Mouse (Mus musculus): ENCODE results near the gene Scd2.

Gene Scd2

DNA sequence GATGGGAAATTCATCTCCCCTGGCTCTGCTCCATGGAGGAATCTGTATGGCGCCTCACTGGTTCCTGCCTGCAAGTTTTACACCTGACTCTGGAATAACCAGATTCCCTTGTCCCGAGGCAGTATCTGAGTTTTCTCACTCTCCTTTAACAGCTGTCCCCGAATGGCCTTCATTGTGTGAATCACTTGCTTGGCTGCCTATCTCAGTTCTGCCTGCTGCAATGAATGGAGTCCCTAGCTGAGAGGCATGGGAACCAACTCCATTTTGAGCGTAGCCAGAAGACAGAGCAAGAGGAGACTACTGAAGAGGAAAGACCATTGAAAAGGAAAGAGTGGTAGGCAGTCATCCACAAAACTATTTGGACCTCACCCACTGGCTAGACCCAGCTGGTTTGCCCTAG lies 19.8 kb upstream of the Scd2 start:
- 49% methylated on average over 4 of the region's 4 CpGs for WGBS

DNA sequence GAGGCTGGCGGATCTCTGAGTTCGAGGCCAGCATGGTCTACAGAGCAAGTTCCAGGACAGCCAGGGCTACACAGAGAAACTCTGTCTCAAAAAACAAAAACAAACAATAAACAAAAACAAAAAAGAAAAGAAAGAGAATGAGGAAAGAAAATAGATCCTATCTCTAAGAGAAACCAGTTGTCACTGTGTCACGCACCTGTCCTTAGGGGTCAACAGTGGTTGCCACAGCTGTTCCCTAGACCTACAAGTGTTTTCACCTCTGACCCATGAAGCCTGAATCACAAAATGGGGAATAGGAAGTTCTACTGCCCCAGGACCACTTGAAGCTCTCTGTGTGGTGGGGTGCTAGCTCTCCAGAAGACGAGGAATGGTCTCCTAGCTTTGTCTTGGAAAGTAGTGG lies 19.0 kb upstream of the Scd2 start:
- 88% methylated on average over 4 of the region's 4 CpGs for WGBS

DNA sequence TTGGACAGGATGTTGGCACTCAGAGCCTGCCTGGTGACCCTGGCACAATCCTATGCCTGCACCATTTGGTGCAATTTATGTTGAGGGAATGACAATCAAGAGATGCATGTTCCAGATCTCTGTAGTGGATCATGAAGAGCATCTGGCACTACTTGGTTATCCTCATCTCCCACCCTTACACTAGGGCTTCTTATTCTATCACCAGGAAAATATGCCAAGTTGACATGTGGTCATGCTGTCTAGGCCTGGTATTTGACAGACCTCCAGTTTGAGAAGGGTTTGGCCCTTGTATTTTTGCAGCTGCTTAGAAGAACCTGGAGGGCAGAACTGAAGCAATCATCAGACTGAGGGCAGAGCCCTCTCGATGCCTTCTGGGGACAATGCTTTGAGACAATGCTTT lies 18.1 kb upstream of the Scd2 start:
- 91% methylated on average over 1 of the region's 1 CpGs for WGBS

- 32% methylated on average over 5 of the region's 5 CpGs for WGBS
Observed at GRCm38 (mm10) chr19:44276861-44277260, 16.6 kb upstream of the Scd2 start.

DNA sequence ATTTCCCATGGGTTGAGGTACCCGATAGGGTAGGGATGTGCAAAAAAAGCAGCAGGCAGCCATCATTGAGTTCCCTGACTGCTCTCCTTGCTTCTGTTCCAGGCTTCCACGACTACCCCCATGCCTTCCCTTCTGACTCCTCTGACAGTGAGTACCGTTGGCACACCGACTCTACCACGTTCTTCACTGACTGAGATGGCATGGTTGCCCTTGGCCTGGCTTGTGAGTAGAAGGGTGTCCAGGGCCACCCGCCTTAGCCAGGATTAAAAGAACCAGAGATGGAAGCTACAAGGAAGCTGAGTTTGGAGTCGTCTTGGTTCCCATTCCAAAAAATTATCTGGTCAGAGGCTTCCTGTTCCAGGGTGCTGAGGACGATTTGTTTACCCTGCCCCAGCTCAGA lies 15.5 kb upstream of the Scd2 start:
- 87% methylated on average over 8 of the region's 8 CpGs for WGBS

DNA sequence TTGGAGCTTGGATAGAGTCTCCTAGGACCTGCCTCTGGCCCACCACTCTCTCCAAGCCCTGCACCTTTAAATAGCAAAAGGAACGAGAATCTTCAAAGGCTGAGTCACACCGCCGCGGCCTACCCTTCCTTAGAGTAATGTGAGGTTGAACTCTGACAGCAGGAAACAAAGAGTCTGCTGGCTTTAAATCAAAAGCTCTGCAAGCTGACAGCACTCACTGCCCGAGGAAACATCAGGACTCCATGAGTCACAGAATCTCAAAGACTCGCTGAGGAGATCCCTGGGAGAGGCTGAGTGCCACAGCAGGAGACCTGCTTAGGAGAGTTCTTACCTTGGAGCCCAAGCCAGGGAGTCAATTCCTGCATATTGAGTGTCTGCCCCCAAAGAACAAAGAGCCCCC lies 12.7 kb upstream of the Scd2 start:
- WGBS: 31% methylated on average over 6 of the region's 6 CpGs

DNA sequence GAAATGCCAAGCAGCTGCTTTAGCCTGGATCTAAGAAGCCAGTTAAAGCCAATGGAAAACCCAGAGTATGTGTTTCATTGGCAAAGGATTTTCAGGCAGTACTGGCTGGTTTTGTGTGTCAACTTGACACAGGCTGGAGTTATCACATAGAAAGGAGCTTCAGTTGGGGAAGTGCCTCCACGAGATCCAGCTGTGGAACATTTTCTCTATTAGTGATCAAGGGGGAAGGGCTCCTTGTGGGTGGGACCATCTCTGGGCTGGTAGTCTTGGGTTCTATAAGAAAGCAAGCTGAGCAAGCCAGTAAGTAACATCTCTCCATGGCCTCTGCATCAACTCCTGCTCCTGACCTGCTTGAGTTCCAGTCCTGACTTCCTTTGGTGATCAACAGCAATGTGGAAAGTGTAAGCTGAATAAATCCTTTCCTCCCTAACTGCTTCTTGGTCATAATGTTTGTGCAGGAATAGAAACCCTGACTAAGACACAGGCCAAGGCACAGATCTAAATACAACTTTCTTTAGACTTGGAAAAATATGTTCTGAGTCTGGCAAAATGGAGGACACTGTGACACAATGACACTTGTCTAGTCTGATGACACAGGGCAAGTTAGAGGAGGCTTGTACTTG lies 11.5 kb upstream of the Scd2 start:
- 61% methylated on average over 1 of the region's 1 CpGs for WGBS

DNA sequence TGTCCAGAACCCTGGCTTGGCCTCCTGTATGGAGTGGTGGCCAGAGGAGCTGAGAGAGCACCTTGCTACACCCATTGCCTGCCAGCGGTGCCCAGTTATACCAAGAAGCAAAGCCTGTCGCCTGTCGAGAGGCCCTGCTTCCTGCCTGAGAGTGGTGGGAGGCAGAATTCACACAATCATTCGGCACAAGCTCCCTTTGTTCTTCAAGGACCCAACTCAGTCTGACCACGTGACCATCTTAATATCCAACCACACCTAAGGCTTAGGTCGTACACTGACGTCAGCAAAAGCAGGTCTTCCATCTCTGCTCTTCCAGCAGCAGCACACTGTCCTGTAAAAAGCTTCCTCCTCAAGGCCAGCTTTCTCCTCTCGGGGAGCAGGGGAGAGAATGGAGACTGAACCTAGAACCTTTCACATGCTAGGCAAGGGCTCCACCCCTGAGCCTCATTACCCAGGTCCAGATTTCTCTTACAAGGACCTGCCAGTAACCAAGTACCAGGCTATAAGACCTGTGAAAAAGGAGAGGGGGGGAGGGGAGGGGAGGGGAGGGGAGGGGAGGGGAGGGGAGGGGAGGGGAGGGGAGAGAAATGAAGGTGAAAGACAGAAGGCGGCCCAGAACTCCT lies 10.8 kb upstream of the Scd2 start:
- WGBS: 55% methylated on average over 9 of the region's 9 CpGs

DNA sequence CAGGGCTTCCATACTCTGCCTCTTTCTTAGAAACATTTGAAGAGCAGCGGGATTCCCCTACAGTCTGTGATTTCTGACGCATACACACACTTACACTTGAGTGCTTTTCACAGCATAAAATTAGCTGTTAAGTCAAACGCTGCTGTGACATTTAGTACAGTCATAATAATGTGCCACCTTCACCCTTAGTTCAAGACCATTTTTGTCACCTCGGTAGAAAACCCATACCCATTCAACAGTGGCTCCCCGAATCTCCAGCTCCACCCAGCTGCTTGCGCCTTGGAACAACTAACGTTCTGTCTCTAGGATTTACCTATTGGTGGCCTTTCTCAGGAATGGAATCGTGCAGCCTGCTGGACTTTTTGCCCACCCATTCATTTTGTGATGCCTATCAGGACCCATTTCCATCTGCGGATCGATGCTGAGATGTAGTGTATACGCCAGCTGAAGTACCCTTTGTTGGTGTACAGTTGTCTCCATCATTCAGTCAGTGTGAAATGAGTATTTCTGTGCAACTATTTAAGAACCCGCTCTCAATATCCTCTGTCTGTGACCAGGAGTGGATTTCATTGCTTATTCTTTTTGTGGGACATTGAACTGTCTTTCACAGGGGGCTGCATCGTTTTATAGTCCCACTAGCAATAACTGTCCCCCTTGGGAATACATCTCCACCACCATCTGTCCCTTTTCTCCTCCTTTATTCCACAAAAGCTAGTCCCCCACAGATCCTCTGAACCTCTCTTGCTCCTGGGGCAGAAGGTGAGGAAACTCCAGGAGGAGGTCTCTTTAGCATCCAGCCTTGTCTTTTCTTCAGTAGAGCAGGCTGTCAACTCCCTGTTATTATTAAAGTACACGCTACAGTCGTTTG lies 10.1 kb upstream of the Scd2 start:
- 47% methylated on average over 15 of the region's 15 CpGs for WGBS

DNA sequence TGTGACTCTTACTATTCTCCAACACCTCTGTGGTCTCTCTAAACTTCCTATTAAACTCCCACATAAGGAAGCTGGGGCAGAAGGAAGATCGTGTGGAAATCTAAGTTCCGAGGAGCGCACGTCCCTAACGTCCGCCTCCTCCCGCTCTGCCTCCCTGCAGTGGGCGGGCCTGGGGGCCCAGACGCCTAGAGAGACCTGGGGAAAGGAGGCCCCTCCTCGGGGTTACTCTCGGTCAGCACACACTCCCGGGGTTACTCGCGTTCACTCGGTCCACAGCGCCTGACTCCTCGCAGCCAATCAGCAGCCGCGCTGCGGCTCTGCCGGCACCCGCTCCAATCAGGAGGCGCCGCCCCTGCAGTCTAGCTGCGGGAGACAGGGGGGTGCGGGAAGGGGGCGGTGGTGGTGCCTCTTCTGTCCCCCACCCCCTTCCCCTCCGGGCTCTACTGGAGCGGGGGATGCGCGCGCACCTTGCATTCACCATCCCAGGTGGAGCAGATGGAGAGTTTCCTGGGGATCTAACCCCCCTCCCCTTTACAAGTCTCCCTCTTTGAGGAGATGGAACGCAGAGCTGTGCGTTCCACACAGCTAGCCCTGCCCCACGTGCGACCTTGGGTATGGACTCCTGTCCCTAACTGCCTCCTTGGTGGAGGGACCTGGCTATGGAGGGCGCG lies 9.3 kb upstream of the Scd2 start:
- under 1% methylated on average over 38 of the region's 38 CpGs for WGBS

DNA sequence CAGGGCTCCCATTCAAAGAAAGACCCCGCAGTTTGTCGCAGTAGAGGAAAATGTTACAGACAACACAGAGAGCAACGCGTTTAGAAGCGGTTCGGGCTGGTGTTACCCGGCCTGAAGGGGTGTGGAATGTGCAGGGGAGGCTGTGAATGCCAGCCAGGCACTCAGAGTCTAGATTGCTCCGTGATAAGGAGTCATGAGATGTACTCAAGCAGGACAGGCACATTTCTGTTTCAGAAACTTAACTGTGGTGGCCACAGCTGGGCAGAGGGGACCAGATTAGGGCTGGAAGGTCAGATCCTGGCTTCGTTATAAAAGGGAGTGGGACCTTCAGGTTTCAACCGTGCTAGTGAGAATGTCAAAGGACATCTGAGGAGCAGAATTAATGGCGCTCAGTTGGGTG lies 8.8 kb upstream of the Scd2 start:
- WGBS: 6% methylated on average over 11 of the region's 11 CpGs

GRCm38 (mm10) chr19:44285554-44285953 lies 7.9 kb upstream of the Scd2 start:
- 90% methylated on average over 8 of the region's 8 CpGs for WGBS

- 74% methylated on average over 2 of the region's 2 CpGs for WGBS
Observed at GRCm38 (mm10) chr19:44286109-44286508, 7.4 kb upstream of the Scd2 start.

DNA sequence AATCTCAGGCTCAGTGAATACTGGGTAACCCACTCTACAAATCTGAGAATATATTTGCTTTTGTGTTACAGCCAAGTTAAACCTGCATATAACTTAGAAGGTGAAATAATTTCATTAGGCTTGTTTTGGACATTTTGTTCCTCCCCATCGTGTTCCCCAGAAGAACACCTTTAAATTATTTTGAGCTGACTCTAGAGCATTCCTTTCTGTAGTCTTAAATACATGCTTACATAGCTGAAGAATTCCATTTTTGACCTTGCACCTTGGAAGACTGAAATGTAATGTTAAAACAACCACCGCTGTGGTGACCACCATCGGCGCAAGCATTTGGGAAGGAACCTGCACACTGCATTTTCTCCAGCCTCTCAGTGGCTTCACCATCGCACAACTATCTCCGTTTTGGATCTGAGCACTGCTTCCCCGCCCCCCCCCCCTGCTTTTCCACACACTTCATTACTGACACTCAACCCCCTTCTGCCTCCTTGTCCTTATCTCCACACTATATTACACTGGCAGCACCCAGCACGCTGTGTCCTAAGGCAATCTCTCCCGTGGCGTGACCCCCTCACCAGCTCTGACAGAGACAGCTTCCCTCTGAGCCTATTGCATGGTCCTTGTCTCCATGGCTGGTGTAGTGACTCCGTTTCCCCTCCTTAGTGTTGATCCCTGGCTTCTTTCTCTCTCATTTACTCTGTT lies 5.9 kb upstream of the Scd2 start:
- 87% methylated on average over 11 of the region's 11 CpGs for WGBS

GRCm38 (mm10) chr19:44292083-44292482 lies 1.4 kb upstream of the Scd2 start:
- WGBS: 71% methylated on average over 2 of the region's 2 CpGs

GRCm38 (mm10) chr19:44292483-44292882 lies 991 bp upstream of the Scd2 start:
- 60% methylated on average over 3 of the region's 3 CpGs for WGBS

DNA sequence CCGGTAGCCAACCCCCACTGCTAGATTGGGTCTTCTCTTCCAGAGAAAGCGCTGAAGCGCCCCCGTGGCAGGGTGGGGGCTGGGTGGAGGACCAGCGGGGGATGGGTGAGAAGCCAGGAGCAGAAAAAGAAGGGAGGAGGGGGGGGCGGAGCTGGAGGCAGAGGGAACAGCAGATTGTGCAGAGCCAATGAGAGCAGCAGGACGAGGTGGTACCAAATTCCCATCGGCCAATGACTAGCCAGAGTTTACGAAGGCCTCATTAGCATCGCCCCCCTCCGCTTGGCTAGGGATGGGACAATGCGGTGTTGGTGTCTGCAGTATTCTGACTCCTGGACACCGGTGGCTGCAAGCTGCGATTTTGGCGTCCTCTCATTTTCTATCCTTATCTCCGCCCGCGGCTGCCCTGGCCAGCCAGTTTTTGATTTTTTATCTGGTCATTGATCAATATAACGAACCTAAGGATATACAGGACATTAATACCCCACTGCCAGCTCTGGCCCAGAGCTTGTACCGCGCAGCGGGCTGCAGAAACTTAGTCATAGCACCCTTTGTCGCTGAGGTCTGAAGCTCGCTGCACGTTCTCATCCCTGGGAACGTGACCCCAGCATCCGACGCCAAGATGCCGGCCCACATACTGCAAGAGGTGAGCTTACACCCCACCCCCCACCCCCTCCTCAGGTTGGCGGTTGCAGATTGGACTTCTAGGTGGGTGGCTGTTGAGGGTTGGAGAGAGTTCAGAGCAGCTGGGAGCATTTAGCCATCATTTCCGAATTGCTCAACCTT lies 486 bp downstream of the Scd2 start:
- WGBS: 1% methylated on average over 31 of the region's 31 CpGs

- WGBS: 0% methylated on average over 14 of the region's 14 CpGs
Observed at GRCm38 (mm10) chr19:44294588-44295041, 1.1 kb downstream of the Scd2 start.

- 4% methylated on average over 3 of the region's 3 CpGs for WGBS
Observed at GRCm38 (mm10) chr19:44295251-44295650, 1.8 kb downstream of the Scd2 start.

- 0% methylated on average over 4 of the region's 4 CpGs for WGBS
Observed at GRCm38 (mm10) chr19:44295741-44296140, 2.3 kb downstream of the Scd2 start.

GRCm38 (mm10) chr19:44296186-44296585 lies 2.7 kb downstream of the Scd2 start:
- WGBS: 7% methylated on average over 7 of the region's 7 CpGs
